19 mouse cellular contexts compared by ENCODE assay signal in genomic region chr9:6528836-6529235, GRCm38 (mm10).
A peak's percentile ranks its signal among the peaks of the same experiment; 100 is the strongest.
DNase-seq lines count a peak whose midpoint lies in the region; ATAC-seq and TF ChIP-seq lines count a peak whose summit lies in the region.
"Had no signal": no experiment of that assay in that cellular context is flagged by ENCODE, and none has a peak within 500 bp of the region (broad histone marks: within the 10 kb centered on the region; RNA-seq: fewer than 3 reads in every experiment).

No protein-coding gene starts in this region.

- POLR2A ChIA-PET in Patski (lab: Charles Lee), result no interaction called here

- peak; percentile 51 for ATAC-seq in Patski
- ATAC-seq: activated CD4-positive, CD25-positive, alpha-beta regulatory T cell, adult 4 months; CD4-positive, CD25-positive, alpha-beta regulatory T cell, adult 4 months had no signal

- TF ChIP-seq CTCF in Patski (IDR thresholded peaks at IDR 0.05), result no peak

- DNase-seq in 3T3-L1 (ENCODE audit: low read depth, low spot score), result peak; percentile 56
- DNase-seq in Patski (ENCODE audit: low read depth, low spot score), result no peak
- DNase-seq in lung, adult 18-20 months, result no peak
- DNase-seq in kidney, adult 9 months, result no peak
- DNase-seq: adrenal gland, adult 2 months; adrenal gland, adult 8-10 months; adrenal gland, postnatal 10 days; adrenal gland, postnatal 14 days; adrenal gland, postnatal 25 days; adrenal gland, postnatal 36 days; B cell, adult 2 months; cerebellum, adult 11 months; cerebellum, adult 11-12 months; cerebellum, adult 18-20 months; cerebellum, adult 2 months; cerebellum, adult 8-10 months had no signal

- in situ Hi-C loops in Patski (cut with MboI; ENCODE audit: low pct_unique_long_range_greater_than_20kb), result no loop called here

- H3K27me3 ChIP-seq in Patski, result no peaks in the 10 kb centered on the region
- H3K27me3 ChIP-seq: CH12.LX had no signal

- CTCF ChIA-PET in Patski (lab: Charles Lee), result no interaction called here
